Mouse (Mus musculus): ENCODE data around the gene Mrpl1. TPM values are rescaled to one million over a fixed set of nuclear protein-coding genes. Genes with fewer than 3 reads are reported as not detected.

Mrpl1 gene
- polyA plus RNA-seq (2017; shearing (Covaris generic)), result 25.5 TPM

GRCm38 (mm10) chr5:96209459-96209858, at the start of gene Mrpl1:
Gene Mrpl1 (plus strand): TSS chr5:96209493.

GRCm38 (mm10) chr5:96164021-96164411, 45.3 kb upstream of the Mrpl1 start, which contains the start of gene Cnot6l:
Gene Cnot6l (minus strand): TSS chr5:96164171.

Other genes with a start within 250 kb of the Mrpl1 start
- 68.4 TPM for gene Cnot6l, start 45.3 kb upstream of the Mrpl1 start, polyA plus RNA-seq (2017; shearing (Covaris generic))
- gene Fras1, start 164.5 kb downstream of the Mrpl1 start, polyA plus RNA-seq (2017; shearing (Covaris generic)), result not detected